Mouse (Mus musculus) bone marrow, adult 2 months (tissue): ENCODE measurements around the gene Scaper. TPM values are rescaled to one million over a fixed set of nuclear protein-coding genes. Genes with fewer than 3 reads are reported as not detected.

Source experiments
- H3K27ac ChIP-seq: fragments of 200-500 bp; 2 replicates; pipeline ENCODE4 v1.5.1; 2012; ENCODE audit warnings: low read depth, mild to moderate bottlenecking, control low read depth, inconsistent platforms, low read length; ENCODE audit not compliant: control insufficient read depth, poor library complexity, insufficient read depth
- H3K4me1 ChIP-seq: fragments of 200-500 bp; 2 replicates; pipeline ENCODE4 v1.6.1; 2011; ENCODE audit warnings: low read length; ENCODE audit not compliant: control insufficient read depth, insufficient read depth
- H3K4me3 ChIP-seq: fragments of 200-500 bp; replicated peaks from 2 replicates; pipeline ENCODE3; 2011; ENCODE audit warnings: mild to moderate bottlenecking, low read depth, low read length, control low read depth; ENCODE audit not compliant: control insufficient read depth
- CTCF ChIP-seq: fragments of 200-500 bp; IDR thresholded peaks from 2 replicates; pipeline ENCODE4 v1.5.1; 2011; ENCODE audit warnings: low read length, control low read depth; ENCODE audit not compliant: control insufficient read depth, insufficient read depth
- POLR2A ChIP-seq: fragments of 200-500 bp; IDR thresholded peaks from 2 replicates; pipeline ENCODE4 v1.6.1; 2011; ENCODE audit warnings: low read depth, mild to moderate bottlenecking, control low read depth, low read length, borderline replicate concordance; ENCODE audit not compliant: control insufficient read depth
- WGBS: fragments of 180-500 bp; shearing (Covaris S2); methylation state at CpG from one replicate; pipeline ENCODE4 v1.1.7; 2018; 5-methylcytosine and 5-hydroxymethylcytosine counted together
- polyA plus RNA-seq: library from polyadenylated mRNA; stranded (reverse); fragments of >200 nt; gene quantifications from 2 replicates; pipeline ENCODE4 v1.2.4, GENCODE M21; 2011; ENCODE audit warnings: low replicate concordance; ENCODE audit not compliant: missing spikeins, insufficient read depth, insufficient read length

Gene Scaper
- polyA plus RNA-seq, 1 experiment = 29.4 TPM

DNA sequence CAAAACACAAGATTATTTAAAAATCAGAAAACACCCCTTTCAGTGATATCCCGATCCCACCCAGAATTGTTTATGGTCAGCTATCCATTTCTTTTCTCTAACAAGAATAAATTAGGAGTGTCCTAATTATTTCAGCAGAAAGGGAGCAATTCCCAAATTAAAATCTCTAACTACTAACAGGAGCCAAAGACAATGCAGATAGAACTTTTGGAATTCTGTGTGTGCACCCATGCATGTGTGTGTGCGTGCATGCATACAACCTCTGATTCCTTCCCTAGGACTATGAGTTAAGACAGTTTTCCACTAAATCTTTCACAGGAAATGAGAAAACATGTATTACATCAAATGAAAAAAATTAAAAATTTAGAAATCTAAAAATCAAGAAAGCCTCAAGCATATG lies 26.4 kb downstream of the Scaper start:
- WGBS = 85% methylated on average over 2 of the region's 2 CpGs
- no peak overlapping the region for H3K4me3 ChIP-seq
- no peaks in the 10 kb centered on the region for H3K4me1 ChIP-seq
- no peak overlapping the region for H3K27ac ChIP-seq
- no peak for TF ChIP-seq CTCF
- TF ChIP-seq POLR2A = no peak

DNA sequence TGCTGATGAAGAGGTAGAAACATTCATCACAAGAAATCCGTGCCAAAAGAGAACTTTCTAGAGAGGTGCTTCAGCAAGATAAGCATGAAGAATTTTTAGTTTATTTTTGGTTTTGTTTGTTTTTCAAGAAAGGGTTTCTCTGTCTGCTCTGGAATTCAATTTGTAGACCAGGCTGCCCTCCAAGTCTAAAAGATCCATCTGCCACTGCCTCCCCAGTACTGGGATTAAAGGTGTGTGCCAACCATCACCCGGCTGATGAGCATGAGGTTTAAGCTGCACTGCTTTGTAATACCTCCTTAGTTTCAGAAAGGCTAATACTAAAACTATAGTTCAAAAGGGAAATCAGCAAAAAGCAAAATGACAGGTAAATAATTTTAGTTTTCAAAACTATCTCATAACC lies 35.0 kb downstream of the Scaper start:
- no peaks in the 10 kb centered on the region for H3K4me1 ChIP-seq
- H3K4me3 ChIP-seq = no peak overlapping the region
- TF ChIP-seq POLR2A (no peak), CTCF (no peak)
- WGBS = 83% methylated on average over 2 of the region's 2 CpGs
- no peak overlapping the region for H3K27ac ChIP-seq

DNA sequence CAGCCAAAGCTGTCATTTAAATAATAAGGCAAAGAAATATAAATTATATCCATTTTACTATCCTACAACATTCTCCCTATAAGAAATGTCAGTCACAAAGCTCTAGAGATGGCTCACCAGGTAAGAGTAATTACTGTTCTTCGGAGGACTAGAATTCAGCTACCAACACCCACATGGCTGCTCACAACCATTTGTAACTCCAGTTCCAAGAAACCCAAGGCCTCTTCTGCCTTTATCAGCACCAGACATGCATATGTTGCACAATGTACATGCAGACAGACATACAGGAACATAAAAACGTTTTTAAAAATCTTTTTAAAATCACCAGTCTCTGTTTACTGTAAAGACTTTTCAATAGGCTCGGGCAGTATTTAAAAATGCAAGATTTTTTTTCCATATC lies 36.3 kb downstream of the Scaper start:
- Histone ChIP-seq H3K4me1 (no peaks in the 10 kb centered on the region), H3K27ac (no peak overlapping the region), H3K4me3 (no peak overlapping the region)
- no peak for TF ChIP-seq POLR2A
- no peak for TF ChIP-seq CTCF
- 53% methylated on average over 3 of the region's 3 CpGs for WGBS

DNA sequence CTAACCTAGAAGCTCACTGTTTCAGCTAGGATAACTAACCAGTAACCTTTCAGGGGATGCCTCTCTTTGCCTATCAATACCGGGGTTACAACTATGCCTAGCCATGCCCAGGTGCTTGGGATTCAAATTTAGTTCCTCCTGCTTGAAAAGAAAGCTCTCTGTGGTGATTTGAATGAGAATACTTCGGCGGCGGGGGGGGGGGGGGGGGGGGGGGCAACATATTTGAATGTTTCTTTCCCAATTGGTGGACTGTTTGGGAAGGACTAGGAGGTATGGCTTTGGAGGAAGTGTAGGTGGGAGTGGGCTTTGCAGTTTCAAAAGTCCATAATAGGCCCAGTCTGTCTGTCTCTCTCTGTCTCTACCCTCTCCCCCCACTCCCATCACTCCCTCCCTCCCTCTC lies 37.4 kb downstream of the Scaper start:
- no peak overlapping the region for H3K27ac ChIP-seq
- H3K4me1 ChIP-seq = no peaks in the 10 kb centered on the region
- no peak overlapping the region for H3K4me3 ChIP-seq
- WGBS = 79% methylated on average over 4 of the region's 4 CpGs
- TF ChIP-seq POLR2A = no peak
- TF ChIP-seq CTCF = no peak

DNA sequence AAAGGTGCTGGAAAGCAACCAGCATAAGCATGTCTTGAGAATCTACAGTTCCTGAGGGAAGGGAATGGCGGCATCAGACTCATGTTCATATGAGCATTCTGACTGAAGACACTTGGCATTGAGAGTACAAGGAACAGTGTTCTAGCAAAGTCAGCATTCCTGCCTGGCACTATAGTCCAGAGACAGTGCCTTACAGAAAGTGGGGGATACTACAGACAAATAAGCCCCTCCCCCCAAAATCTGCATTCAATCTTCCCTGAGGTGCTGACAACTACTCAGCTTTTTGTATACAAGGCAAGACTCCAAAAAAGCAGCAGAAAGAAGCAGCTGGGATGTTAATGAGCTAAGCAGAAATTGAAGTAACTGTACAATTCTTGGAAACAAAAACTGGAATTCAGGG lies 59.9 kb downstream of the Scaper start:
- WGBS = 88% methylated on average over 1 of the region's 1 CpGs

DNA sequence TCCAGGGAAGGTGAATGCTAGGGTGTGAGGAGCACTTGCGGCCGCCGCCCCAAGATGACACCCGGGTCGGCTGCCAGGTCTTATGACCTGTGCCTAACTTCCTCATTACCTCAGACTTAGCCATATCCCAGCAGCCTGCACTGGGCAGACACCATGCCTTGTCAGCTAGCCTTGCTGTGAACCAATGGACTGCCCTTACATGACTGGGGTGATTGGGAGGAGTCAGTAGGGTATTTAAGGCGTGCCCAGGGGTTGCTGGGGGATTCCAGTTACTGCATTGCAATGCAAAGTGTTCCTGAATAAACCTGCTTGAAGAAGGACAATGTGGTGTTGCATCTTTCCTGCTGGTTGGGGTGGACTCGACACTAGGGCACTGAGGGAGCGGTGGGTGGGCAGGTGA lies 148.5 kb downstream of the Scaper start:
- 90% methylated on average over 8 of the region's 8 CpGs for WGBS
- Histone ChIP-seq H3K27ac (no peak overlapping the region), H3K4me1 (no peaks in the 10 kb centered on the region), H3K4me3 (no peak overlapping the region)
- TF ChIP-seq CTCF (no peak), POLR2A (no peak)

More for the DNA sequence above, 59.9 kb downstream of the Scaper start:
- Histone ChIP-seq H3K27ac (no peak overlapping the region), H3K4me1 (no peaks in the 10 kb centered on the region), H3K4me3 (no peak overlapping the region)
- no peak for TF ChIP-seq POLR2A
- no peak for TF ChIP-seq CTCF

DNA sequence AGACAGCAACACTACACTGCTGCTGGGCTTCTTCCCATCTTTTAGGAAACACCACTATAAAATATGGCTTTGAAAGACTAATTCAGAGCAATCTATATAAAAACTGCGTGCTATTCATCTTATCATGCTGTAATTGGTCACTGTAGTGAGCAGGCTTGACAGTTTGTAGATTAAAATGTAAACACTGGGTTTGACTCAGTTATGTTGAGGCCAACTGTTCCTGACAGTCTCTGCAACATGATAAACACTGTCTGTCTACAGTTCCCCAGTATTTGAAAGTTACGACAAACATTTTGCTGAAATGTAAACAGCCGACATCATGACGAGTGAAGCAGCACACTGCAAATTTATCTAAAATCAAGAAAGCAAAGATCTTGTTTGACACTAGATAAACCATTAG lies 225.9 kb downstream of the Scaper start:
- Histone ChIP-seq H3K4me3 (no peak overlapping the region), H3K4me1 (no peaks in the 10 kb centered on the region), H3K27ac (no peak overlapping the region)
- WGBS = 77% methylated on average over 4 of the region's 4 CpGs
- TF ChIP-seq CTCF (no peak), POLR2A (no peak)

DNA sequence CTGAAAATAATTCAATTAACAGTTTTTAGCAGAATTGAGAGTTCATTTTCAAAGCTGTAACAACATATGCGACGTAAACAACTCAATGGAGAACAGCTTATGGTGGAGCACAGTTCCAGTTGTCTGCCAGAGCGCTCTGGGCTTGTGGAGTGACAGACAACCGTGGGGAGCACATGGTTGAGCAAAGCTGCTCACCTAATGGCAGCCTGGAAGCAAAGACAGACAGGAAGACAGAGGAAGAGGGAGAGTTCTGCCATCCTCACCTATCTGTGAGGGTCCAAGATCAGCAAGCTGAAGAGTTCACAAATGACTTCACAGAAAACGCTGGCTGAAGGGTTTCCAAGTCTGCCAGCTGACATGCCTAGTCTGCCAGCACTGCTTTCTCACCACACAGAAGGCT lies 227.4 kb downstream of the Scaper start:
- TF ChIP-seq CTCF (no peak), POLR2A (no peak)

DNA sequence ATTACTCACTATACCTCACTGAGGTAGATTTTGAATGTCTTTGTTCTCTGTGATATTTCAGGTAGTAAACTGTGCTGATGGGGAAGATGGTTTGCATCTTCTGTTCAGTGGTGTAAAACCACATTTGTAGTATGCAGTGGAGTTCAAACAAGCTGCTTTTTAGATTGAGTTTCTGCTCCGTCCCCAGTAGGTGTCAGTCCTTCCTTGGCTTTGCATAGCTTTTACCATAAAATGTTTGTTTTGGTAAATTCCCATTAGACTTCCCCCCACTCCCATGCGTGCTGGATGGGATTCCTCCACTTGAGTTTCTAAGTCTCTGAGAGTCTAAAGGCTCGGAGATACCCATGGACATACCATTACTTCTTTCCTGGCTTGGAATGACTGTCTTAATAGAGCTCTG lies 231.3 kb downstream of the Scaper start:
- WGBS = 75% methylated on average over 3 of the region's 3 CpGs
- Histone ChIP-seq H3K27ac (no peak overlapping the region), H3K4me1 (no peaks in the 10 kb centered on the region), H3K4me3 (no peak overlapping the region)
- no peak for TF ChIP-seq POLR2A
- TF ChIP-seq CTCF = no peak

More for the DNA sequence above, 227.4 kb downstream of the Scaper start:
- Histone ChIP-seq H3K4me3 (no peak overlapping the region), H3K27ac (no peak overlapping the region), H3K4me1 (no peaks in the 10 kb centered on the region)
- WGBS = 79% methylated on average over 5 of the region's 5 CpGs
